Mouse (Mus musculus) hindbrain, embryonic 16.5 days (tissue): ENCODE results near the gene E130114P18Rik. TPM values are rescaled to one million over a fixed set of nuclear protein-coding genes. Genes with fewer than 3 reads are reported as not detected.

Source experiments
- ATAC-seq: fragments of 200-750 bp; cut with Nextera tagmentation; 2 replicates; pipeline ENCODE4 v1.8.0; 2017; ENCODE audit warnings: moderate TSS enrichment, moderate library complexity
- H3K27ac ChIP-seq: fragments of 300-500 bp; sonication (generic); 2 replicates; pipeline ENCODE4 v1.5.1; 2014; ENCODE audit warnings: low read depth, mild to moderate bottlenecking, control low read depth, low read length, moderate library complexity
- H3K27me3 ChIP-seq: fragments of 300-500 bp; sonication (generic); replicated peaks from 2 replicates; pipeline ENCODE4 v1.6.1; 2014; ENCODE audit warnings: low read length; ENCODE audit not compliant: control insufficient read depth, insufficient read depth
- H3K36me3 ChIP-seq: fragments of 300-500 bp; sonication (generic); 2 replicates; pipeline ENCODE4 v1.6.1; 2014; ENCODE audit warnings: mild to moderate bottlenecking, low read length, moderate library complexity, mixed read lengths; ENCODE audit not compliant: control insufficient read depth, insufficient read depth
- H3K4me1 ChIP-seq: fragments of 300-500 bp; sonication (generic); 2 replicates; pipeline ENCODE4 v1.6.1; 2014; ENCODE audit warnings: low read depth, low read length; ENCODE audit not compliant: control insufficient read depth, insufficient read depth
- H3K4me2 ChIP-seq: fragments of 300-500 bp; sonication (generic); 2 replicates; pipeline ENCODE4 v1.6.1; 2014; ENCODE audit warnings: mild to moderate bottlenecking, low read length, control low read depth, moderate library complexity
- H3K4me3 ChIP-seq: fragments of 300-500 bp; sonication (generic); 2 replicates; pipeline ENCODE4 v1.5.1; 2014; ENCODE audit warnings: mild to moderate bottlenecking, low read length, control low read depth, moderate library complexity
- H3K9ac ChIP-seq: fragments of 300-500 bp; sonication (generic); 2 replicates; pipeline ENCODE4 v1.6.1; 2014; ENCODE audit warnings: low read depth, mild to moderate bottlenecking, control low read depth, low read length, moderate library complexity
- H3K9me3 ChIP-seq: fragments of 300-500 bp; sonication (generic); 2 replicates; pipeline ENCODE4 v1.6.1; 2014; ENCODE audit warnings: mild to moderate bottlenecking, low read length, moderate library complexity; ENCODE audit not compliant: control insufficient read depth
- WGBS: fragments of 180-500 bp; shearing (Covaris S2); extraction: QIAGEN DNeasy Blood & Tissue Kit; methylation state at CpG from one replicate; pipeline ENCODE4 v1.1.7; 2014; 5-methylcytosine and 5-hydroxymethylcytosine counted together
- polyA plus RNA-seq: library from polyadenylated mRNA; unstranded; fragments of >200 nt; fragmentation: Nextera tagmentation; extraction: Ambion mirVana; gene quantifications from 2 replicates; pipeline ENCODE4 v1.2.1, GENCODE M21; 2015

E130114P18Rik gene
- polyA plus RNA-seq, 1 experiment from 2014 or later, result 21.5 TPM

- Histone ChIP-seq H3K36me3 (no peaks in the 10 kb centered on the region), H3K4me1 (no peaks in the 10 kb centered on the region), H3K27me3 (no peaks in the 10 kb centered on the region), H3K4me2 (peak overlapping the region; percentile 52), H3K27ac (peak overlapping the region; percentile 78), H3K9me3 (no peaks in the 10 kb centered on the region), H3K4me3 (peak overlapping the region; percentile 35), H3K9ac (peak overlapping the region; percentile 41)
- ATAC-seq, result no peak
- 23% methylated on average over 9 of the region's 9 CpGs for WGBS
These were observed 193.3 kb downstream of the E130114P18Rik start for GRCm38 (mm10) chr4:97584445-97585130.

DNA sequence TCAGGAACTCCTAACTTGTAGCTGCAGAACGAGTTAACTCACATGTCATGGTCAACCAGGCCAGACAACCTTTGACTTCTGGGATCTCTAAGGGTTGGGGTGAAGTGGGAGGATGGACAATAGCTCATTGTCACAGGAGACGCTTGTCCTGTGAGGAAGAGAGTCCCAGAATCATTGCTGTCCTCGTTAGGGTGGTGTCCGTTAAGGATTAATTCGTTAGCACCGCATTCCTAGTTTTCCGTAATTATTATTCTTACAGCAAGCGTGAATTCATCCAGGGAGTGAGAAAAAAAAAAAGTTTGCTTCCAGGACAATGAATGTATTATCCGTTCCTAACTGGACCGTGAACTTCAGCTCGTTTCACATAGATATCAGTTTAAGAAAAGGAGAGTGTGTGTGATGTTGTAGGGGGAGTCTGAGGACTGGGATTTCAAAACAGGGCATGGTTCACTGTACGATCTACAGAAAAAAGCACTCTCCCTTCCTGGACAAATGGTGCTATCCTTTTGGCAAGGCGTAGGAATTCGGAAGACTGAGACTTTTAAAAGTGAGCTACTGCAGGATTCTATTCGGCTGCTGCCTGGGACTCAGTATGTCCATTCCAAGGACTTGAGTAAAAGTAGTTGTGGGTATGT, 195.0 kb downstream of the E130114P18Rik start:
- 0 out of 2 replicates have a peak, but pooled peaks have one; percentile 51 for ATAC-seq
- Histone ChIP-seq H3K27ac (peak overlapping the region; percentile 78), H3K4me3 (peak overlapping the region; percentile 35), H3K4me1 (no peaks in the 10 kb centered on the region), H3K4me2 (peak overlapping the region; percentile 52), H3K36me3 (no peaks in the 10 kb centered on the region), H3K9ac (peak overlapping the region; percentile 49), H3K27me3 (no peaks in the 10 kb centered on the region), H3K9me3 (no peaks in the 10 kb centered on the region)
- WGBS, result 25% methylated on average over 15 of the region's 15 CpGs

DNA sequence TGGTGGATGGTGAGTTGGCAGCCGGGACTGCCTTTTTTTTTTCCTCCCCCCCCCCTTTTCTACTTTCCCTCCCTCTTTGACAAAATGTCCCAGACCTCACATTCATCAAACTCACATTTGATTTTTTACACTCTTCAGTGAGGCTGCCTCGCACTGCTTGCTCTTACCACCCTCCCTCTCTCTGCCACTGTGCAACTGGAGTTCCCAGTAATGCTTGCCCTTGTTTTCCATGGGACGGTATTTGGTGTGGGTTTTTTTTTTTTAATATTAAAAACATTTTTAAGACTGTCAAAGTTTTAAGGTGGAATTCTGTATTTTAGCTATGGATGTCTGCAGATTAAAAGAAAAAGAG, 195.8 kb downstream of the E130114P18Rik start:
- Histone ChIP-seq H3K9ac (no peak overlapping the region), H3K27ac (peak overlapping the region; percentile 78), H3K27me3 (no peaks in the 10 kb centered on the region), H3K9me3 (no peaks in the 10 kb centered on the region), H3K4me2 (peak overlapping the region; percentile 52), H3K4me3 (peak overlapping the region; percentile 35), H3K36me3 (no peaks in the 10 kb centered on the region), H3K4me1 (no peaks in the 10 kb centered on the region)
- 21% methylated on average over 3 of the region's 3 CpGs for WGBS
- peak; percentile 57 for ATAC-seq

DNA sequence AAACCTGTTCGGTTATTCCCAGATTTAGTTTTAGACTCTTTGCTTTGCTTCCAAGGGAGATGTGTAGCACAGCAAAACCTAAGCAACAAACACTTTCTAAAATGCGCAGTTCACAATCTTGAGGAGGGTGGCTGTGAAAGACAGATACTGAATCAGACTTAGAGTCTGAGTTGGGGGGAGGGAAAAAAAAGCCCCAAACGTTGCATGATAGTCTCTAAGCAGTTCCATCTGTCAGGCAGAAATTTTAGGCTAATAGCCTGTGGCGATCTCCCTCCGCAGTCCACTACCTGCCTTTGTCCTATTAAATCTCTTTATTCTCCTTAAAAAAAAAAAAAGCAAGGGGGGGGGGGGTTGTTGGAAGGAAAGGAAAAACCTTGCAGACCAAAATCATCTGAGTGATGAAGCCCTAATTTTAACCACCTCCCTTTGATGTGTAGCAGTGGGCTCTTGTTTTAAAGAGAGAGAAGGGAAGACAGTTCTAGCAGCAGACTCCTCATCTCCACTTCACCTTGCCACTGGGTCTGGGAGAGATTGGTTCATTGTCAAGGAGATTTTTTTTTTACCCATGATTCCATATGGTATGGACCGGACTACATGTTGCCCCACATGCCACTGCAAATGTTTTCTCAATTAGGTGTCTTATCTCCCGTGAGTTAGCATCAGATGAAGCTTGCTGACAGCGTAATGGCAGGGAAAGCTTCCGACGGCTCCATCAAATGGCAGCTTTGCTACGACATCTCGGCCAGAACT, 196.4 kb downstream of the E130114P18Rik start:
- Histone ChIP-seq H3K9ac (peak overlapping the region; percentile 41; the same call in 1 of the 2 replicates), H3K27me3 (no peaks in the 10 kb centered on the region), H3K9me3 (no peaks in the 10 kb centered on the region), H3K4me2 (peak overlapping the region; percentile 52), H3K36me3 (no peaks in the 10 kb centered on the region), H3K4me1 (no peaks in the 10 kb centered on the region), H3K4me3 (peak overlapping the region; percentile 35), H3K27ac (peak overlapping the region; percentile 78)
- ATAC-seq, result peak; percentile 48
- 32% methylated on average over 12 of the region's 12 CpGs for WGBS

DNA sequence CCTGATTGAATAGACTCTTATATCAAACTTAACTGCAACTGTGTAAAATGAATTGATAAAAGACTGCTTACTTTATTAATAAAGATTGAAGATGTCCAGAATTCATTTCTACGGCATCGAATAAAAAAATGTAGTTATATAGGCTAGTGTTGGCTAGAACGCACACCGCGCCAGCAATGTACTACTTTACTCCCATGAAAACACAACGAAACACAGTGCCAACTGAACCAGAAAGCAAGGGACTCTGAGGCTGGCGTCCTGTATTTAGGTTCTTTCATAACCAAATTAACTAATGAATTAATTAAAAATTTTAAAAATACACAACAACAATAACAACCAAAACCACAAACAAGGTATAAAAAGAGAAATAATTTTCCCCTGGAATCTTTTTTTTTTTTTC, 197.0 kb downstream of the E130114P18Rik start:
- Histone ChIP-seq H3K27ac (no peak overlapping the region), H3K4me3 (no peak overlapping the region; the same call in 1 of the 2 replicates), H3K9me3 (no peaks in the 10 kb centered on the region), H3K27me3 (no peaks in the 10 kb centered on the region), H3K4me1 (no peaks in the 10 kb centered on the region), H3K4me2 (0 out of 2 replicates have a peak overlapping the region, but pooled peaks have one; percentile 18), H3K36me3 (no peaks in the 10 kb centered on the region), H3K9ac (no peak overlapping the region)
- WGBS, result 65% methylated on average over 7 of the region's 7 CpGs
- ATAC-seq, result no peak

- no peaks in the 10 kb centered on the region for H3K9me3 ChIP-seq
- ATAC-seq, result no peak
- no peaks in the 10 kb centered on the region; the same call in 1 of the 2 replicates for H3K4me1 ChIP-seq
- H3K4me3 ChIP-seq, result no peak overlapping the region
- H3K4me2 ChIP-seq, result peak overlapping the region; percentile 6; the same call in 1 of the 2 replicates
- H3K36me3 ChIP-seq, result no peaks in the 10 kb centered on the region
- no peak overlapping the region for H3K9ac ChIP-seq
- no peak overlapping the region for H3K27ac ChIP-seq
- no peaks in the 10 kb centered on the region for H3K27me3 ChIP-seq
- WGBS, result 66% methylated on average over 9 of the region's 9 CpGs
These were observed 199.2 kb downstream of the E130114P18Rik start for GRCm38 (mm10) chr4:97578571-97579165.

- H3K9me3 ChIP-seq, result no peaks in the 10 kb centered on the region
- H3K4me1 ChIP-seq, result no peaks in the 10 kb centered on the region; the same call in 1 of the 2 replicates
- no peak overlapping the region for H3K27ac ChIP-seq
- H3K9ac ChIP-seq, result no peak overlapping the region
- ATAC-seq, result no peak
- no peaks in the 10 kb centered on the region for H3K27me3 ChIP-seq
- no peaks in the 10 kb centered on the region for H3K36me3 ChIP-seq
- no peak overlapping the region for H3K4me3 ChIP-seq
- no peak overlapping the region for H3K4me2 ChIP-seq
- 70% methylated on average over 5 of the region's 5 CpGs for WGBS
These were observed 200.4 kb downstream of the E130114P18Rik start for GRCm38 (mm10) chr4:97577431-97577830.

- peak; percentile 93 for ATAC-seq
- no peak overlapping the region for H3K27ac ChIP-seq
- H3K4me2 ChIP-seq, result no peak overlapping the region
- 23% methylated on average over 5 of the region's 5 CpGs for WGBS
- H3K4me1 ChIP-seq, result no peaks in the 10 kb centered on the region; the same call in 1 of the 2 replicates
- no peaks in the 10 kb centered on the region for H3K36me3 ChIP-seq
- no peaks in the 10 kb centered on the region for H3K27me3 ChIP-seq
- no peak overlapping the region for H3K9ac ChIP-seq
- H3K4me3 ChIP-seq, result no peak overlapping the region
- H3K9me3 ChIP-seq, result no peaks in the 10 kb centered on the region
These were observed 202.4 kb downstream of the E130114P18Rik start for GRCm38 (mm10) chr4:97575447-97575846.
